Mouse (Mus musculus): Measurements from ENCODE around the gene Piga.

The Piga gene

DNA sequence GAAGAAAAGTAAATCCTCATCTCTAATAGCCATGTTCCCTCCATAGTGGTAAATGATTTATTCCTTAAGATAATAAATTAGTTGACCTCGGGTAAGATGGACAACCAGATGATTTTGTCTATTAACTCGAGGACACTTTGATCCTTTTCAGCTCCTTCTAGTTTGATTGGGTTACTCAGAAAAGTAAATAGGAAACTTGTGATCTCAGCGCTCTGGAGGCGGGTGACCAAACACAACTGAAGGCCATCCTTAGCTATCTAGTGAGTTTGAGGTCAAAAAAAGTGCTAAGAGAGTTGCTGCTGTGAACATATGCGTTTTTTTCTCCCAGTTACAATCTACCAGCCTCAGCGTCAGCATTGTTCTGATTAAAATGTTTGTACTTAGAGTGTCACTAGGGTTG lies 11.0 kb downstream of the Piga start:
- in situ Hi-C loops (cut with MboI; ENCODE audit: unreplicated experiment in 2 of 2): loop anchor here in 1 of 2 experiments (25.0 kb wide), 1 partner anchor 1518 kb away; the partner anchor contains the start of gene Ctps2

DNA sequence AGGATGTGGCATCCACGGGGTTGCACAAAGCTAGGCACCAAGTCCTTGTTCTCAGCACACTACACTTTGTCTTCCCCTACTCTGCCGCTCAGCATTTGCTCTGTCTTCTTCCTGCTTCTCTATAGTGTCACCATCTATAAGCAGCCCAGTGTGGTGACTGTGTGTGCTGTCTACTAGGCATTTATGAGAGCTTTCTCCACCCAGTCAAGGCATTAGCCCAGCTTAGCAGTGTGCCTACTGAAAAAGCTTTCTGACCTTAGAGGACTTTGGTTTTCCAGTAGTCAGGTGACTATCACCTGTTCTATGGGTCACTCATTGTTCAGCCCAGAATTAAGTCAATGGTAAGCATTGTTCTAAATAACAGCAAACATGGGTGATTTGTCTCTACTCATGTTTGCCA lies 11.5 kb downstream of the Piga start:
- in situ Hi-C loops (cut with MboI; ENCODE audit: unreplicated experiment in 2 of 2): loop anchor here in 1 of 2 experiments (25.0 kb wide), 1 partner anchor 1519 kb away; the partner anchor contains the start of gene Ctps2

DNA sequence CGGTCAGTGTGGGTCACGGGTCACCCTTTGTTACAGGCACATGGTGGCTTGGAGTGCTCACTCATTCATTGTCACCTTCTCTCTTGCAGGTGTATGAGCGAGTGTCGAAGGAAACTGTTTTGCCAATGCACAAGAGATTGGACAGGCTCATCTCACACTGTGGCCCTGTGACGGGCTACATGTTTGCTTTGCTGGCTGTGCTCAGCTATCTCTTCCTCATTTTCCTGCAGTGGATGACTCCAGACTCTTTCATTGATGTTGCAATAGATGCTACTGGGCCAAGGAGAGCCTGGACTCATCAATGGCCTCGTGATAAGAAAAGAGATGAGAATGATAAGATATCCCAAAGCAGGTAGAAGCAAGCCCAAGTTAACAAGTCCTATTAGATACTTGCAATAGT lies 12.0 kb downstream of the Piga start:
- in situ Hi-C loops (cut with MboI; ENCODE audit: unreplicated experiment in 2 of 2): loop anchor here in 1 of 2 experiments (25.0 kb wide), 1 partner anchor 1519 kb away; the partner anchor contains the start of gene Ctps2

DNA sequence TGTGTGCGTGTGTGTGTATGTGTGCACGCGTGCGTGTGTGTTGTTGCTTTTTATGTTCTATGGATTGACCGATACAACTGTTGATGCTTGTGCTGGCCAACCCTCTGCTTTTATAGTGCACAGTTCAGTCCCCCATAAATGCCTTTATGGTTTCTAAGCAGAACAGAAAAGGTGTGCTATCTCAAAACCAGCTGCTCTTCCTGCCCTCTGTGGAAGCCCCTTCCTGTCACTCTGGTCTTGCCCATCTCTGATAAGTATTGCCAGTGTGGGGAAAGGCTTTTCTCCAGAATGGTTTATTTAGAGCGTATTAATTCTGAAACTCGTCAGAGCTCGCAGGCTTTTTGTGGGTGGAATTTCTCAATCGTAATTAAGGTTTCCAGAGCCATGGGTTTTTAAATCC lies 13.1 kb downstream of the Piga start:
- in situ Hi-C loops (cut with MboI; ENCODE audit: unreplicated experiment in 2 of 2): loop anchor here in 1 of 2 experiments (25.0 kb wide), 1 partner anchor 1520 kb away; the partner anchor contains the start of gene Ctps2

DNA sequence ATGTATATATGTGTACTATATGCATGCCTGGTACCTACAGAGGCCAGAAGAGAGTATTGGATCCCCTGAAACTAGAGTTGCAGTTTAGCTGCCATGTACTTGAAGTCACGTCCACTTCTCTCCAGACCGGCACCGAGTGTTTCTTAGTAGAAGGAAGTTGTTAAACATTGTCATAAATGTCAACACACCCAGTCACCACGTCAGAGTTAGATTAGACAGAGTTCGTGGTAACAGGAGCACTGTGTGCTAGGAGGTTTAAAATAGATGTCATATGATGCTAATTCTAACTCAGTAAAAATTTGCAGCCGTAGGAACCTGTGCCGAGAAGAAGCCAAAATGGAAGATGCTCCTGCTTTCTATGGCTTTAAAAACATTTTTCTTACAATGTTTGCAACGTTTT lies 17.1 kb downstream of the Piga start, which contains the start of gene Asb11:
TSS of gene Asb11 (plus strand) at position 286 of the 400 bp plus-strand sequence.
- in situ Hi-C loops (cut with MboI; ENCODE audit: unreplicated experiment in 2 of 2): loop anchor here in 1 of 2 experiments (25.0 kb wide), 1 partner anchor 1524 kb away; the partner anchor contains the start of gene Ctps2

DNA sequence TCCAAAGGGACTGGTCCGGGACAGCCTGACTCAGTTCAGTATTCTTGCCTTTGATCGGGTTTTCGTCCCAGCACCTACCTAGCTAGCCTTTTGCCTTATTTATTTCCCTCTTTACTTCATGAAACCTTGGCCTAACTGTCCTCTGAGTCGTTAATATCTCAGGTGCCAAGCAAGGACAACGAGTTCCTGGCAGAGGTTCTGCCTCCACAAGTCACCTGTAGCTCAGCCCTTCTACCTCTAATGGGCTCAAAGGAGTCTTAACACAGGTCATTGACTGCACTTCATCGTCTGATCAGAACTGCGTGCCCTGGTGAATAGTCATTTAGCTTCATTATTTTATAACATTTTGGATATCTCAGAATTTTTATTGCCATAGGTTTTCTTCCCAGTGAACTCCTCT lies 19.9 kb downstream of the Piga start:
- in situ Hi-C loops (cut with MboI; ENCODE audit: unreplicated experiment in 2 of 2): loop anchor here in 1 of 2 experiments (25.0 kb wide), 1 partner anchor 1527 kb away; the partner anchor contains the start of gene Ctps2

DNA sequence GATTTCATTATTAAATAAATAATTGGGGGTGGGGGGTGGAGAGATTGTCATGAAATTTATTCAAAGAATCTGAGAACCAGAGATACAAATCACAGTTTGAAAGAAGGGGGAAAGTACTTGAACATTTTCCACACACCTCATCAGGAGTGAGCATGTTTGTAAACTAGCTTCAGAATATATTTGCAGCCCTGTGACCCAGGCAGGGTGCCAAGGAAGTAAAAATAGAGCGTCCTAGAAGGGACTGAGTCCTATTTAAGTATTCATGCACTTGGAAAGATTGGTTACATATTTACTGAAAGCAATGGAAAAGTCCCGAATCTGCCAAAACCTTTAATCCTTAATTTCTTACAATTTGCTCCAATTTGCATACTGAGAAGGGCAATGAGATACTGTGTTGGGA lies 20.6 kb downstream of the Piga start:
- in situ Hi-C loops (cut with MboI; ENCODE audit: unreplicated experiment in 2 of 2): loop anchor here in 1 of 2 experiments (25.0 kb wide), 1 partner anchor 1528 kb away; the partner anchor contains the start of gene Ctps2

DNA sequence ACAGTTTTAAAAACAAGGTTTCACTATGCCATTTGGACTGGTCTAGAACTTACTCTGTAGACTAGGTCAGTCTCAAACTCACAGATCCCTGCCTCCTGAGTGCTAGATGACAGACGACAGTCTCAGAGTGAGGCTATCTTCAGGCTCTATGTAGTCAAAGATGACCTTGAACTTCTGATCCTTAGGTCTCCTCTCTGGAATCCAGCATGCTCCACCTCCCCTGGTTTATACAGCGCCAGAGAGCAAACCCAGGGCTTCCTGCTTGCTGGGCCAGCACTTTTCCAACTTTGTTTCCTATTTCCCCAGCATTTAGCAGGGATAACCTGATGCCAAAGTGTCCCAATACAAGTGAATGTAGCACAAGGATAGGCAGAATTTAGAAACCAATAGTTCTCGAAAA lies 21.1 kb downstream of the Piga start:
- in situ Hi-C loops (cut with MboI; ENCODE audit: unreplicated experiment in 2 of 2): loop anchor here in 1 of 2 experiments (25.0 kb wide), 1 partner anchor 1528 kb away; the partner anchor contains the start of gene Ctps2

DNA sequence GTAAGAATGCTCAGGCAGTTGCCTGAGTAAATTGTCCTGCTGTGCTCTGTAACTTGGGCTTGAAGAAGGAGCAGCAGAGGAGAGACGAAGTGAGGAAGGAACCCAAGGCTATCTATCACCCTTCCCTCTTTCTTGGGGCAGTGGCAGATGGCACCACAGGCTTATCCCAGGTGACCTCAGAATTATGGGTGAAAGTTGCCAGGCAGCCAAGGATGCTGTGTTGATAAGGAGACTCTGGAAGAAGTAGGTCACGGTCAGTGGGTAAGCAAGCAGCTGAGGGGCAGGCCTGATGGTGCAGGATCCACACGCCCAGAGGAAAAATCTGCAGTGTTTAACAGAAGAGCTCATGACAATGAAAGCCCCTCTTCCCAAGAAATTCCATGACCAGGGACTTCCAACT lies 21.7 kb downstream of the Piga start:
- in situ Hi-C loops (cut with MboI; ENCODE audit: unreplicated experiment in 2 of 2): loop anchor here in 1 of 2 experiments (25.0 kb wide), 1 partner anchor 1529 kb away; the partner anchor contains the start of gene Ctps2

DNA sequence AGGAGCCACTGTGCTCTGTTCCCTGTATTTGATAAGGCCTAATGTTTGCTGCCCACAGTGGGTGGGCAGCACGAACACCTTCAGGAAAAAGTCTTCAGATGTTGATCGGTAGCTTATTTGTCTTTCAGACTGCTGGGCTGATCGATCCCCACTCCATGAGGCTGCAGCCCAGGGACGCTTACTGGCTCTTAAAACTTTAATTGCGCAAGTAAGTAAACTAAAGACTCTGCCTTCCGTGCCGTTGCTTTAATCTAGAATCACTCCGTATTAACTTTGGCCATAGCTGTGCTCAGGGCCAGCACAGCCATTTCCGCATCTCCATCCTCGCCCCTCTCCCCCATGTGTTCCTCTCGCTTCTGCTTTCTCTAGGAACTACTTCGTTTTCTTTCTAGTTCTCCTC lies 26.0 kb downstream of the Piga start:
- in situ Hi-C loops (cut with MboI; ENCODE audit: unreplicated experiment in 2 of 2): loop anchor here in 1 of 2 experiments (5.0 to 25.0 kb wide), 2 partner anchors 258 to 1533 kb away; partner anchors contain the start of gene Ctps2

DNA sequence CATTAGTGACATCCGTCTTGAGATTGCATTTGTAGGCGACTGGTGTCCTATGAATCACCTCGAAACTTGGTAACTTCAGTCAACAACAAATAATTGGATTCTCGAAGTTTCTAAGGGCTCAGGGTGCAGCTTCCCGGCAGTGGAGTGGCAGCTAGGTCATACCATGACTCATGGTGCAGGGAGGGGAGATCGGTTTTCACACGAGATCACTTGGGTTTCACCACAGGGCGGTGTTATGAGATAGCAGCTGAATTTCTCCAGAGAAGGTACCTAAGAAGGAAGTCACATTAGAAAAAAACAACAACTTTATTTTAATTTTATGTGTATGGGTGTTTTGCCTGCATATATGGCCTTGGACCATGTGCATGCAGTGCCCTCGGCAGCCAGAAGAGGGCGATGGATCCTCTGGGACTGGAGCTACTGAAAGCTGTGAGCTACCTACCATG lies 26.5 kb downstream of the Piga start:
- in situ Hi-C loops (cut with MboI; ENCODE audit: unreplicated experiment in 2 of 2): loop anchor here in 1 of 2 experiments (5.0 to 25.0 kb wide), 2 partner anchors 259 to 1534 kb away; partner anchors contain the start of gene Ctps2

DNA sequence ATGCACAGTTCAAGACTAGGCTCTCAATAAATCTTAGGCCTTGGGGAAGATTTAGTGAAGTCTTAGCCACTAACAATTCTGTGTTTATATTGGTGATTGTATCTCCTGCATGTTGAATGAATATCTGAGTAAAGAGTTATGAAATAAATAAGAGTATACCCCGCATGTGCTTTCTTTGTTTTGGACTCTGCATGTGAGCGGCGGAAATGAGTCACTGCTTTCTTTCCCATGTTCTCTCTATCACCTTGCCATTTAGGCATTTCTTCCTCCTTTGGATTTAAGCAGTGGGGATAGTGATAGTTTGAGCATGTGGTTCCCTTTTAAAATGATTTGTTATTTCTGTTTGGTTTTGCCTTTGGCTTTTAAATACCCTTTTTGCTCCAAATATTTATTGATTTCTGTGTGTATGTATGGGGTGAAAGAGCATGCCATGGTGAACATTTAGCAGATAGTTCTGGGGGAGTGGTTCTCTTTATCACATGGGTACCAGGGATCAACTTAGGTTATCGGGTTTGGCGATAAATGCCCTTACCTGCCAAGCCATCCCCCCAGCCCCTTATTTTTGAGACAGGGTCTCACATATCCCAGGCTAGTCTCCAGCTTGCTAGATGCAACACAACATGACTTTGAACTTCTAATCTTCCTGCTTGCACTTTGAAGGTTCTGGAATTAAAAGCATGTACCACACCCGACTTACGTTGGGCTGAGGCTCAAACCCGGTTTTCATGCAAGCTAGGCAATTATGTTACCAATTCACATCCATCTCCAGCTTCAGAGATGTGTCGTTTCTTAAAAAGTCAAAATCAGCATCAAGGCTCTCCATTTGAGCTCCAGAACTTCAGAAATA lies 27.5 kb downstream of the Piga start:
- in situ Hi-C loops (cut with MboI; ENCODE audit: unreplicated experiment in 2 of 2): loop anchor here in 1 of 2 experiments (5.0 to 25.0 kb wide), 2 partner anchors 260 to 1535 kb away; partner anchors contain the start of gene Ctps2

DNA sequence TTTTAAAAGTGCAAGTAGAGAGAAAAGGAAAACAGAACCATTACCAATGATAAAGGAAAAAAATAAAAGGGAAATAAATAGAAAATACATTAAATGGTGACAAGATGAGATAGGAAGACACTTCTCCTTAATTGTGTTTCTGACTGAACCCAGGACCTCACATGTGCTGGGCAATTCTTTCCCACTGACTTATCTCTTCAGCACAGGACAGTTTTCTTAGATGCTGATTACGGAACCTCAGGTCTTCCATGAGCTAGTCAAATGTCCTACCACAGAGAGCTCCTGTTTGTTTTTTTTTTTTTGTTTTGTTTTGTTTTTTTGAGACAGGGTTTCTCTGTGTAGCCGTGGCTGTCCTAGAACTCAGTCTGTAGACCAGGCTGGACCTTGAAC lies 28.1 kb downstream of the Piga start:
- in situ Hi-C loops (cut with MboI; ENCODE audit: unreplicated experiment in 2 of 2): loop anchor here in 1 of 2 experiments (5.0 to 25.0 kb wide), 2 partner anchors 260 to 1535 kb away; partner anchors contain the start of gene Ctps2

DNA sequence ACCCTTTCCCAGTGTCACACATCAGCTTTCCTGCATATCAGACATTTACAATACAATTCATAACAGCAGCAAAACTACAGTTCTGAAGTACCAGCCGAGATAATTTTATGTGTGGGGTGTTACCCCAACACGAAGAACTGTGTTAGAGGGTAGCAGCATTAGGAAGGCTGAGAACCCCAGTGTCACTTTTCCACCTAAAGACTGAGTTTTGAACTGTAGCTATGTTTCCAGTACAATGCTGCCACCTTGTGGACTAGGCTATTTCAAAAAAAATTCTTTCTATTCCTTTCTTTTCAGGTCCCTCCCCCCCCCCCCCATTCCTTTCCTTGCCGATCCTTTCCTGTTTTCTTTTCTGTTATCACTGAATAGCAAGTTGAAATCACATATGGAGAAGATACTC lies 29.6 kb downstream of the Piga start:
- in situ Hi-C loops (cut with MboI; ENCODE audit: unreplicated experiment in 2 of 2): loop anchor here in 1 of 2 experiments (5.0 to 25.0 kb wide), 2 partner anchors 262 to 1537 kb away; partner anchors contain the start of gene Ctps2

DNA sequence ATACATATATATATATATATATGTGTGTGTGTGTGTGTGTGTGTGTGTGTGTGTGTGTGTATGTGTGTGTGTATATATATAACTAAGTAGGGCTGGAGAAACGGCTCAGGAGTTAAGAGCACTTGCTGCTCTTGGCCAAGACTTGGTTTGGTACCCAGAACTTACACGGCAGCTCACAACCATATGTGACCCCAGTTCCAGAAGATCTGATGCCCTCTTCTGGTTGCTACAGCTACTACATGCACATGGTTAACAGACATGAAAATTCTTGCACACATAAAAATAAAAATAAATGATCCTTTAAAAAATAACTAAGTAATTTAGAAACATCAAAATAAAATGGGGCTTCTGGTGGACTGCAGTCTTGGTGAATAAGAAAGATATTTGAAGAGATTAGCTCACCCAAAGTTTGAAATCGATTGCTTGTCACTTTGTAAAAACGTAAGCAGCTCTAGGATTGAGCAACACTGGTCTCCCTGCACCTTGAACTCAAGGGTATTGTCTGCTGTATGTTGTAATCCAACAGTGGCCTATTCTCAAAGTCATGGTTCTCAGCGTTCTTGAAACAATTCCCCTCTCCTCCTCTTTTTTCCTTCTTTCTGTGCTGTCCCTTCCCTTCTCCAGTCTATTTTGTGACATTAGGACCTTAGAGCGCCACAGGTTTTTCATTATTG lies 39.8 kb downstream of the Piga start:
- in situ Hi-C loops (cut with MboI; ENCODE audit: unreplicated experiment in 2 of 2): no loop called here
